ENCODE assay signal across 20 mouse cellular contexts in the genomic region with DNA sequence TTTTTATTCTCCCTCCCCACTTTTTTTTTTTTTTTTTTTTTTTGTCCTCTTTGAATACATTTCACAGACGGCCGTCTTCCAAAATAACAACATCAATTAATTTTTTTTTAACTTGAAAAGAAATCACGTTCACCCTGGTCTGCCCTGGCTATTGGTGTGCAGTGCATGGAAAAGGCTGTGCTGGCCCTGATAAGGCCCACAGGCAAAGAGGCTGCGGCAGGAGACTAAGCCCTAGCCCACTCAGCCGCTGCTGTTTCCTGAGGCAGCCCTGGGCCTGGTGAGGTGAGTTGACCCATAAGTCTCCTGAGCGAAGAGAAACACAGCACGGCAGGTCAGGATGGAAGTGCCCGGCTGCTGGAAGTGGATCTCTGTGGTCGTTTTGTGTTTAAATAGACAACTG.
A peak's percentile ranks its signal among the peaks of the same experiment; 100 is the strongest.
DNase-seq lines count a peak whose midpoint lies in the region; ATAC-seq and TF ChIP-seq lines count a peak whose summit lies in the region.
"Had no signal": no experiment of that assay in that cellular context is flagged by ENCODE, and none has a peak within 500 bp of the region (broad histone marks: within the 10 kb centered on the region; RNA-seq: fewer than 3 reads in every experiment).

No protein-coding gene starts in this region.

- WGBS in heart, embryonic 10.5 days: 44% methylated on average over 9 of the region's 9 CpGs
- 42% methylated on average over 9 of the region's 9 CpGs for WGBS in heart, embryonic 12.5 days
- WGBS in midbrain, embryonic 14.5 days: 50% methylated on average over 9 of the region's 9 CpGs
- 52% methylated on average over 9 of the region's 9 CpGs for WGBS in midbrain, embryonic 16.5 days
- 38% methylated on average over 9 of the region's 9 CpGs for WGBS in forebrain, embryonic 12.5 days

- TF ChIP-seq CTCF in left cerebral cortex, adult 2 months (IDR thresholded peaks at IDR 0.05): no peak

- H3K27ac ChIP-seq in heart, embryonic 10.5 days: peak overlapping the region; percentile 36; the same call in 1 of the 2 replicates
- H3K27ac ChIP-seq in heart, embryonic 12.5 days (ENCODE audit: poor library complexity, severe bottlenecking): no peak overlapping the region
- peak overlapping the region; percentile 41; the same call in 1 of the 2 replicates for H3K27ac ChIP-seq in midbrain, embryonic 14.5 days (replicated peaks; ENCODE audit: low read depth, low read length)
- H3K27ac ChIP-seq in midbrain, embryonic 16.5 days (ENCODE audit: low read length): no peak overlapping the region
- H3K27ac ChIP-seq in forebrain, embryonic 12.5 days: 0 out of 2 replicates have a peak overlapping the region, but pooled peaks have one; percentile 6
- no peak overlapping the region for H3K27ac ChIP-seq in left cerebral cortex, adult 2 months
- H3K27ac ChIP-seq: embryonic facial prominence, embryonic 13.5 days; heart, adult 2 months; heart, embryonic 13.5 days; hindbrain, postnatal 0 days had no signal

- no peak for DNase-seq in heart, embryonic 10.5 days (ENCODE audit: low spot score)
- DNase-seq in midbrain, embryonic 14.5 days: peak; percentile 29
- no peak for DNase-seq in urinary bladder, postnatal 4 days (ENCODE audit: low spot score in 2 of 2)
- DNase-seq in left cerebral cortex, adult 2 months (ENCODE audit: extremely low spot score in 1 of 2, low spot score in 2 of 2): no peak
- DNase-seq: adrenal gland, adult 2 months; adrenal gland, postnatal 25 days; cerebellum, adult 2 months; cerebellum, postnatal 14 days; gastrocnemius, postnatal 14 days; heart, adult 2 months; heart, postnatal 36 days; kidney, adult 18-20 months had no signal

- no peaks in the 10 kb centered on the region for H3K27me3 ChIP-seq in heart, embryonic 10.5 days (ENCODE audit: insufficient read depth, poor library complexity, severe bottlenecking)
- no peaks in the 10 kb centered on the region for H3K27me3 ChIP-seq in heart, embryonic 12.5 days (replicated peaks)
- no peaks in the 10 kb centered on the region for H3K27me3 ChIP-seq in midbrain, embryonic 14.5 days (ENCODE audit: control insufficient read depth, insufficient read depth, low read length)
- no peaks in the 10 kb centered on the region for H3K27me3 ChIP-seq in midbrain, embryonic 16.5 days (ENCODE audit: control insufficient read depth, insufficient read depth, low read depth, low read length)
- H3K27me3 ChIP-seq in forebrain, embryonic 12.5 days: no peaks in the 10 kb centered on the region
- H3K27me3 ChIP-seq: CH12.LX; embryonic facial prominence, embryonic 13.5 days; heart, embryonic 13.5 days had no signal

- H3K4me1 ChIP-seq in heart, embryonic 10.5 days: peaks cover 31% of the 10 kb centered on the region
- peaks cover 13% of the 10 kb centered on the region for H3K4me1 ChIP-seq in heart, embryonic 12.5 days (replicated peaks)
- H3K4me1 ChIP-seq in midbrain, embryonic 14.5 days (ENCODE audit: control insufficient read depth, insufficient read depth, low read length): 0 out of 2 replicates have a peak, but pooled peaks cover 5% of the 10 kb centered on the region
- H3K4me1 ChIP-seq in midbrain, embryonic 16.5 days (ENCODE audit: control insufficient read depth, insufficient read depth, low read length): no peaks in the 10 kb centered on the region
- 0 out of 2 replicates have a peak, but pooled peaks cover 8% of the 10 kb centered on the region for H3K4me1 ChIP-seq in forebrain, embryonic 12.5 days

- intact Hi-C loops in left cerebral cortex, adult 2 months (cut with DNase I): no loop called here

- H3K4me3 ChIP-seq in heart, embryonic 10.5 days: no peak overlapping the region
- H3K4me3 ChIP-seq in heart, embryonic 12.5 days: no peak overlapping the region
- no peak overlapping the region for H3K4me3 ChIP-seq in midbrain, embryonic 14.5 days (replicated peaks; ENCODE audit: low read depth, low read length)
- no peak overlapping the region for H3K4me3 ChIP-seq in midbrain, embryonic 16.5 days (ENCODE audit: low read depth, low read length)
- H3K4me3 ChIP-seq in forebrain, embryonic 12.5 days (replicated peaks): no peak overlapping the region
- no peak overlapping the region for H3K4me3 ChIP-seq in left cerebral cortex, adult 2 months
- H3K4me3 ChIP-seq: embryonic facial prominence, embryonic 13.5 days; heart, adult 2 months; heart, embryonic 13.5 days had no signal

- H3K4me2 ChIP-seq in heart, embryonic 12.5 days: no peak overlapping the region
- no peak overlapping the region for H3K4me2 ChIP-seq in midbrain, embryonic 14.5 days (ENCODE audit: low read length)
- no peak overlapping the region for H3K4me2 ChIP-seq in midbrain, embryonic 16.5 days (ENCODE audit: low read length)
- no peak overlapping the region for H3K4me2 ChIP-seq in forebrain, embryonic 12.5 days
- H3K4me2 ChIP-seq: embryonic facial prominence, embryonic 13.5 days; heart, embryonic 13.5 days had no signal

- H3K9ac ChIP-seq in heart, embryonic 12.5 days: no peak overlapping the region
- no peak overlapping the region for H3K9ac ChIP-seq in midbrain, embryonic 14.5 days (replicated peaks; ENCODE audit: low read length)
- no peak overlapping the region for H3K9ac ChIP-seq in midbrain, embryonic 16.5 days (ENCODE audit: low read depth, low read length)
- no peak overlapping the region for H3K9ac ChIP-seq in forebrain, embryonic 12.5 days
- H3K9ac ChIP-seq: embryonic facial prominence, embryonic 13.5 days; heart, embryonic 13.5 days had no signal

- no peak for ATAC-seq in heart, embryonic 12.5 days (ENCODE audit: insufficient number of reproducible peaks, low FRiP score)
- no peak for ATAC-seq in midbrain, embryonic 14.5 days (ENCODE audit: low FRiP score, low TSS enrichment)
- ATAC-seq in midbrain, embryonic 16.5 days: no peak
- ATAC-seq in forebrain, embryonic 12.5 days (ENCODE audit: low FRiP score): no peak
- peak; percentile 27; the same call in 1 of the 2 replicates for ATAC-seq in megakaryocyte progenitor cell, adult 5-6 weeks (replicated peaks; ENCODE audit: poor library complexity)
- ATAC-seq: hindbrain, postnatal 0 days had no signal

- no peaks in the 10 kb centered on the region for H3K36me3 ChIP-seq in heart, embryonic 10.5 days
- H3K36me3 ChIP-seq in heart, embryonic 12.5 days: no peaks in the 10 kb centered on the region
- 0 out of 2 replicates have a peak, but pooled peaks cover 6% of the 10 kb centered on the region for H3K36me3 ChIP-seq in midbrain, embryonic 14.5 days (ENCODE audit: control insufficient read depth, insufficient read depth, low read length)
- H3K36me3 ChIP-seq in midbrain, embryonic 16.5 days (ENCODE audit: control insufficient read depth, insufficient read depth, low read length): no peaks in the 10 kb centered on the region
- H3K36me3 ChIP-seq in forebrain, embryonic 12.5 days (replicated peaks): no peaks in the 10 kb centered on the region
- H3K36me3 ChIP-seq: heart, embryonic 13.5 days had no signal

- no peaks in the 10 kb centered on the region for H3K9me3 ChIP-seq in heart, embryonic 10.5 days
- H3K9me3 ChIP-seq in heart, embryonic 12.5 days (replicated peaks): no peaks in the 10 kb centered on the region
- H3K9me3 ChIP-seq in midbrain, embryonic 14.5 days (ENCODE audit: control insufficient read depth, low read length): no peaks in the 10 kb centered on the region
- no peaks in the 10 kb centered on the region for H3K9me3 ChIP-seq in midbrain, embryonic 16.5 days (replicated peaks; ENCODE audit: control insufficient read depth, low read length, poor library complexity, severe bottlenecking)
- H3K9me3 ChIP-seq in forebrain, embryonic 12.5 days: no peaks in the 10 kb centered on the region
- H3K9me3 ChIP-seq: embryonic facial prominence, embryonic 13.5 days; heart, embryonic 13.5 days had no signal

Comparison
In these comparisons a context has a peak if more than half of its experiments do, and no peak if none do; other contexts are left out.
1. H3K27ac ChIP-seq: peak in heart, embryonic 10.5 days (single experiment), midbrain, embryonic 14.5 days (single experiment) and forebrain, embryonic 12.5 days (single experiment); none in heart, embryonic 12.5 days (single experiment), midbrain, embryonic 16.5 days (single experiment) and left cerebral cortex, adult 2 months (single experiment).